Mouse (Mus musculus): ENCODE measurements around the gene Sox18. TPM values are rescaled to one million over a fixed set of nuclear protein-coding genes. Genes with fewer than 3 reads are reported as not detected.

The Sox18 gene
- polyA plus RNA-seq, 2 experiments, result 4.1 to 5.5 TPM

DNA sequence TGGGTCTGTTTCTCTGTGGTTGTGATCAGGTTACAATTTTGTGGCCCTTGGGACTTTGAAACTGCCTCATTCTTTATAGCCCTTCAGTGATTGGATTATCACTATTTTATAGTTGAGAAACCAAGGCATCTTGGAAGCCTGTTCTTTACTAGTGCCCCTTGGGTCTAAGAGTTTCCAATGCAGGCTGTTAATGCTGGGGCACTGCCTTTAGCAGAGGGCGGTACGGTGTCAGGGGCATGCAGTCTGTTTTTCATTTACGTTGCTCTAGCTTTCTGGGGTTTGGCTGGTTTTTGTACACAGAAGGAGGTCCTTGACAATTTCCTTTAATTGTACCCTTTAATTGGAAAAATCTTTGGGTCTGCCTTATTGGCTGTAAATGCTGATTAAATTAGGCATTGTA, 25.8 kb downstream of the Sox18 start:
- H3K27me3 ChIP-seq (ENCODE audit: control insufficient read depth, insufficient read depth, low read length), result no peaks in the 10 kb centered on the region
- H3K9me3 ChIP-seq (ENCODE audit: control insufficient read depth, low read length), result no peaks in the 10 kb centered on the region
- ATAC-seq (ENCODE audit: insufficient read depth) (no peak), DNase-seq (ENCODE audit: low read depth in 3 of 3, low spot score in 3 of 3) (no peak)
- H3K27ac ChIP-seq, result no peak overlapping the region
- H3K36me3 ChIP-seq (replicated peaks; ENCODE audit: control insufficient read depth, insufficient read depth, low read depth), result peaks cover 53% of the 10 kb centered on the region
- TF ChIP-seq CTCF (IDR thresholded peaks at IDR 0.05; ENCODE audit: low read depth) (no peak), EP300 (IDR thresholded peaks at IDR 0.05; ENCODE audit: low read depth) (no peak)
- WGBS (ENCODE audit: insufficient replicate concordance), result 87% methylated on average over 3 of the region's 3 CpGs
- no peak overlapping the region for H3K4me2 ChIP-seq (ENCODE audit: low read depth)
- no peak overlapping the region for H3K4me3 ChIP-seq (ENCODE audit: insufficient read depth in 1 of 2, low read depth in 2 of 2, low read length in 2 of 2)
- H3K4me1 ChIP-seq (replicated peaks; ENCODE audit: control insufficient read depth in 2 of 2, insufficient read depth in 2 of 2, low read length in 1 of 2), result no peaks in the 10 kb centered on the region
- H3K9ac ChIP-seq (replicated peaks), result no peak overlapping the region

DNA sequence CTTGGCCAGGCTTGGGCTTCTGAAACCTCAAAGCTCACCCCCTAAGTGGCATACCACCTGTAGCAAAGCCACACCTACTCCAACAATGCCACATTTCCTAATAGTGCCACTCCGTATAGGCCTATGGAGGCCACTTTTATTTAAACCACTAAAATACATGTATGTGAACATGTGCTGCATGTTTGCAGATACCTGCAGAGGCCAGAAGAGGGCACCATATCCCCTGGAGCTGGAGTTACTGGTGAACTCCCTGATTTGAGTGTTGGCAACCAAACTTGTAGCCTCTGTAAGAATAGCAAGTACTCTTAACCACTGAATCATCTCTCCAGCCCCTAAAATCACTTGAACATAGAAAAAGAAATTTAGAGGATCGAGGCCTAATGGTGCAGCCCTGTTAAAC, 27.1 kb downstream of the Sox18 start:
- Histone ChIP-seq H3K27ac (no peak overlapping the region), H3K9me3 (ENCODE audit: control insufficient read depth, low read length) (no peaks in the 10 kb centered on the region), H3K9ac (replicated peaks) (no peak overlapping the region), H3K4me1 (replicated peaks; ENCODE audit: control insufficient read depth in 2 of 2, insufficient read depth in 2 of 2, low read length in 1 of 2) (no peaks in the 10 kb centered on the region), H3K36me3 (replicated peaks; ENCODE audit: control insufficient read depth, insufficient read depth, low read depth) (peaks cover 48% of the 10 kb centered on the region), H3K27me3 (ENCODE audit: control insufficient read depth, insufficient read depth, low read length) (no peaks in the 10 kb centered on the region), H3K4me3 (ENCODE audit: insufficient read depth in 1 of 2, low read depth in 2 of 2, low read length in 2 of 2) (no peak overlapping the region), H3K4me2 (ENCODE audit: low read depth) (no peak overlapping the region)
- DNase-seq (ENCODE audit: low read depth in 3 of 3, low spot score in 3 of 3), result peak in 2 of 3 experiments; percentile 20 to 23
- no peak for TF ChIP-seq EP300 (IDR thresholded peaks at IDR 0.05; ENCODE audit: low read depth)
- peak; percentile 70 for TF ChIP-seq CTCF (IDR thresholded peaks at IDR 0.05; ENCODE audit: low read depth)
- WGBS (ENCODE audit: insufficient replicate concordance), result 78% methylated on average over 2 of the region's 2 CpGs
- ATAC-seq (ENCODE audit: insufficient read depth), result no peak

DNA sequence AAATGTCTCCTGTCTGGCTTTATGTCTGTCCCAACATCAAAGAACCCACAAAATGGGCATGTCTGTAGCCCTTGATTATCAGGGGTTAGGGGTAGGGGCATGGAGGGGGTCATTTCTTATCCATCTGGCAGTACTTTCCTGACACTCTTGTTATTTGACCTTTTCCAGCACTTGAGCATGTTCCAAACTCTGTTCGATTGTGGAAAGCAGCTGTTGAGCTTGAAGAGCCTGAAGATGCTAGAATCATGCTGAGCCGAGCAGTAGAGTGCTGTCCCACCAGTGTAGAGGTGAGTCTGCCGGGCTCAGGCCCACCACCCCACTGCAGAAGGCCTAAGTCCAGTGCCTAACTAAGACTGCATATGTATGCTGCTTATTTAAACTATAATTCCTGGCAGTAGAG, 35.6 kb downstream of the Sox18 start:
- 71% methylated on average over 3 of the region's 3 CpGs for WGBS (ENCODE audit: insufficient replicate concordance)
- H3K4me3 ChIP-seq (ENCODE audit: insufficient read depth in 1 of 2, low read depth in 2 of 2, low read length in 2 of 2), result no peak overlapping the region
- peaks cover 48% of the 10 kb centered on the region for H3K36me3 ChIP-seq (replicated peaks; ENCODE audit: control insufficient read depth, insufficient read depth, low read depth)
- no peak overlapping the region for H3K4me2 ChIP-seq (ENCODE audit: low read depth)
- ATAC-seq (ENCODE audit: insufficient read depth) (no peak), DNase-seq (ENCODE audit: low read depth in 3 of 3, low spot score in 3 of 3) (no peak)
- no peak for TF ChIP-seq EP300 (IDR thresholded peaks at IDR 0.05; ENCODE audit: low read depth)
- no peaks in the 10 kb centered on the region for H3K27me3 ChIP-seq (ENCODE audit: control insufficient read depth, insufficient read depth, low read length)
- H3K9ac ChIP-seq (replicated peaks), result no peak overlapping the region
- no peaks in the 10 kb centered on the region for H3K4me1 ChIP-seq (replicated peaks; ENCODE audit: control insufficient read depth in 2 of 2, insufficient read depth in 2 of 2, low read length in 1 of 2)
- no peak overlapping the region for H3K27ac ChIP-seq
- H3K9me3 ChIP-seq (ENCODE audit: control insufficient read depth, low read length), result no peaks in the 10 kb centered on the region

DNA sequence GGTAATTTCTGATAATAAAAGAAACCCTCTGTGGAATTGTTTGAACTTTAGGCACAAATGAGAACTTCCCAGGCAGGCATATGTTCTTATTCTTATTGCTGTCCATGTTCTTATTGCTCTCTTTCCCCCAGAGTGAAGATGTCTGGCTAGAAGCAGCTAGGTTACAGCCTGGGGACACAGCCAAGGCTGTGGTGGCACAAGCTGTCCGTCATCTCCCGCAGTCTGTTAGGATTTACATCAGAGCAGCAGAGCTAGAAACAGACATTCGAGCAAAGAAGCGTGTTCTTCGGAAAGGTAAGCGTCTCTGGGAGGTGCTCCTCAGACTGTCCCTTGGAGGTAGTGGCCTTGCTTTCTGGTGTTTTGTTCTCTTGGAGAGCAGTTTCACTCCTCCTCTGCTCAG, 38.8 kb downstream of the Sox18 start:
- Histone ChIP-seq H3K4me3 (ENCODE audit: insufficient read depth in 1 of 2, low read depth in 2 of 2, low read length in 2 of 2) (no peak overlapping the region), H3K27me3 (ENCODE audit: control insufficient read depth, insufficient read depth, low read length) (no peaks in the 10 kb centered on the region), H3K9ac (replicated peaks) (no peak overlapping the region), H3K4me2 (ENCODE audit: low read depth) (no peak overlapping the region), H3K4me1 (replicated peaks; ENCODE audit: control insufficient read depth in 2 of 2, insufficient read depth in 2 of 2, low read length in 1 of 2) (no peaks in the 10 kb centered on the region; a peak in 1 of 4 replicates), H3K9me3 (ENCODE audit: control insufficient read depth, low read length) (no peaks in the 10 kb centered on the region), H3K27ac (no peak overlapping the region), H3K36me3 (replicated peaks; ENCODE audit: control insufficient read depth, insufficient read depth, low read depth) (peaks cover 35% of the 10 kb centered on the region)
- WGBS (ENCODE audit: insufficient replicate concordance), result 87% methylated on average over 6 of the region's 6 CpGs
- TF ChIP-seq EP300 (IDR thresholded peaks at IDR 0.05; ENCODE audit: low read depth) (no peak), CTCF (IDR thresholded peaks at IDR 0.05; ENCODE audit: low read depth) (no peak)
- ATAC-seq (ENCODE audit: insufficient read depth) (no peak), DNase-seq (ENCODE audit: low read depth in 3 of 3, low spot score in 3 of 3) (no peak)

DNA sequence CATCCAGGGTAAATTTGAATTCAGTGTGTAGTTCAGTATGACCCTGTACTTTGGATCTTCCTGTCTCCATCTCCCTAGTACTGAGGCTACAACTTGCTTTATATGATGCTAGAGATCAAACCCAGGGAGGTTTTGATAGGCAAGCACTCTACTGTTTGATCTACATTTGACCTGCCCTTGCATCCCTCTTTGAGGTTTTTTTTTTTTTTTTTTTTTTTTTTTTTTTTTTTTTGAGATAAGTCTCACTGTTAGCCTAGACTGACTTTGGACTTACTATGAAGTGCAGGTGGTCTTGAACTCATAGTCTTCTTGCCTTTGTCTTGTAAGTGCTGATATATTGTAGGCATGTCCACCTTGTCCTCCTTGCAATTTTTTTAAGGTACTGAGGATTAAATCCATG, 43.0 kb downstream of the Sox18 start:
- H3K9ac ChIP-seq (replicated peaks), result no peak overlapping the region
- TF ChIP-seq EP300 (IDR thresholded peaks at IDR 0.05; ENCODE audit: low read depth) (no peak), CTCF (IDR thresholded peaks at IDR 0.05; ENCODE audit: low read depth) (no peak)

DNA sequence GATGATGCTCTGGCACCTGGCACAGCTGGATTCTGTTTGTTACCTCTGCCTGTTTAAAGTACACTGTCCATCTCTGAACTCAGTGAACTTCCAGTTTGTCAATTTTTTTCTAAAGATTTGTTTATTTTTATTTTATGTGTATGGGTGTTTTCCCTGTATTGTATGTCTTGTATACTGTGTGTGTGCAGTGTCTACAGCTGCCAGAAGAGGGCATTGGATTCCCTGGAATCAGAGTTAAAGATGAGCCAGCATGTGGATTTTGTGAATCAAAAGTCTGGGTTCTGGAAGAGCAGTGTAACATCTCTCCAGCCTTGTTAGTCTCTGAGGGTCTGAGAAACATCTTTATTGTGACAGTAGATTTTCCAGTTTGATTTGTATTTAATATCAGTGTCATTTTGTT, 48.0 kb downstream of the Sox18 start:
- TF ChIP-seq EP300 (IDR thresholded peaks at IDR 0.05; ENCODE audit: low read depth) (no peak), CTCF (IDR thresholded peaks at IDR 0.05; ENCODE audit: low read depth) (peak; percentile 28; the same call in 1 of the 2 replicates)
- no peaks in the 10 kb centered on the region for H3K27me3 ChIP-seq (ENCODE audit: control insufficient read depth, insufficient read depth, low read length)
- no peaks in the 10 kb centered on the region for H3K9me3 ChIP-seq (ENCODE audit: control insufficient read depth, low read length)
- no peak overlapping the region for H3K9ac ChIP-seq (replicated peaks)
- H3K4me1 ChIP-seq (replicated peaks; ENCODE audit: control insufficient read depth in 2 of 2, insufficient read depth in 2 of 2, low read length in 1 of 2), result no peaks in the 10 kb centered on the region; a peak in 1 of 4 replicates
- no peak overlapping the region for H3K4me2 ChIP-seq (ENCODE audit: low read depth)
- no peak overlapping the region for H3K27ac ChIP-seq
- peaks cover 19% of the 10 kb centered on the region for H3K36me3 ChIP-seq (replicated peaks; ENCODE audit: control insufficient read depth, insufficient read depth, low read depth)
- H3K4me3 ChIP-seq (ENCODE audit: insufficient read depth in 1 of 2, low read depth in 2 of 2, low read length in 2 of 2), result no peak overlapping the region
- DNase-seq (ENCODE audit: low read depth in 3 of 3, low spot score in 3 of 3) (no peak), ATAC-seq (ENCODE audit: insufficient read depth) (no peak)

More for the DNA sequence above, 43.0 kb downstream of the Sox18 start:
- H3K36me3 ChIP-seq (replicated peaks; ENCODE audit: control insufficient read depth, insufficient read depth, low read depth), result peaks cover 13% of the 10 kb centered on the region
- no peak overlapping the region for H3K27ac ChIP-seq
- H3K27me3 ChIP-seq (ENCODE audit: control insufficient read depth, insufficient read depth, low read length), result no peaks in the 10 kb centered on the region
- DNase-seq (ENCODE audit: low read depth in 3 of 3, low spot score in 3 of 3), result no peak
- no peak overlapping the region for H3K4me3 ChIP-seq (ENCODE audit: insufficient read depth in 1 of 2, low read depth in 2 of 2, low read length in 2 of 2)
- no peaks in the 10 kb centered on the region; a peak in 1 of 4 replicates for H3K4me1 ChIP-seq (replicated peaks; ENCODE audit: control insufficient read depth in 2 of 2, insufficient read depth in 2 of 2, low read length in 1 of 2)
- H3K4me2 ChIP-seq (ENCODE audit: low read depth), result no peak overlapping the region
- no peaks in the 10 kb centered on the region for H3K9me3 ChIP-seq (ENCODE audit: control insufficient read depth, low read length)
- no peak for ATAC-seq (ENCODE audit: insufficient read depth)

Other genes starting within 250 kb of the Sox18 start
- 4.4 and 5.3 TPM in 2 replicates for gene Zbtb46, start 212.2 kb downstream of the Sox18 start, polyA plus RNA-seq (2012; rRNA removed)
- gene Zbtb46, start 212.2 kb downstream of the Sox18 start, polyA plus RNA-seq (2014; fragmentation: Nextera tagmentation; extraction: Ambion mirVana), result 6.5 and 6.8 TPM in 2 replicates
- 0.01 TPM in 1 of 2 replicates, not detected in the other for gene Abhd16b, start 178.4 kb downstream of the Sox18 start, polyA plus RNA-seq (2012; rRNA removed)
- gene Abhd16b, start 178.4 kb downstream of the Sox18 start, polyA plus RNA-seq (2014; fragmentation: Nextera tagmentation; extraction: Ambion mirVana), result not detected in 2 replicates
- gene Tpd52l2, start 174.5 kb downstream of the Sox18 start, polyA plus RNA-seq (2012; rRNA removed), result 19.6 and 36.1 TPM in 2 replicates
- 78.3 and 80.5 TPM in 2 replicates for gene Tpd52l2, start 174.5 kb downstream of the Sox18 start, polyA plus RNA-seq (2014; fragmentation: Nextera tagmentation; extraction: Ambion mirVana)
- 12.5 and 13.9 TPM in 2 replicates for gene Dnajc5, start 151.2 kb downstream of the Sox18 start, polyA plus RNA-seq (2012; rRNA removed)
- gene Dnajc5, start 151.2 kb downstream of the Sox18 start, polyA plus RNA-seq (2014; fragmentation: Nextera tagmentation; extraction: Ambion mirVana), result 20.0 and 23.7 TPM in 2 replicates
- gene Uckl1, start 86.7 kb downstream of the Sox18 start, polyA plus RNA-seq (2012; rRNA removed), result 30.8 and 33.3 TPM in 2 replicates
- gene Uckl1, start 86.7 kb downstream of the Sox18 start, polyA plus RNA-seq (2014; fragmentation: Nextera tagmentation; extraction: Ambion mirVana), result 18.7 and 21.6 TPM in 2 replicates
- gene Prpf6, start 79.8 kb downstream of the Sox18 start, polyA plus RNA-seq (2012; rRNA removed), result 9.5 and 15.7 TPM in 2 replicates
- gene Prpf6, start 79.8 kb downstream of the Sox18 start, polyA plus RNA-seq (2014; fragmentation: Nextera tagmentation; extraction: Ambion mirVana), result 22.3 and 25.9 TPM in 2 replicates
- gene Zfp512b, start 78.8 kb downstream of the Sox18 start, polyA plus RNA-seq (2012; rRNA removed), result 8.8 and 9.5 TPM in 2 replicates
- gene Zfp512b, start 78.8 kb downstream of the Sox18 start, polyA plus RNA-seq (2014; fragmentation: Nextera tagmentation; extraction: Ambion mirVana), result 4.4 and 6.5 TPM in 2 replicates
- 1.6 TPM in 2 replicates for gene Samd10, start 72.4 kb downstream of the Sox18 start, polyA plus RNA-seq (2012; rRNA removed)
- gene Samd10, start 72.4 kb downstream of the Sox18 start, polyA plus RNA-seq (2014; fragmentation: Nextera tagmentation; extraction: Ambion mirVana), result 1.5 TPM in 2 replicates
- 0.08 and 0.09 TPM in 2 replicates for gene Gm29797, start 14.6 kb downstream of the Sox18 start, polyA plus RNA-seq (2012; rRNA removed)
- gene Gm29797, start 14.6 kb downstream of the Sox18 start, polyA plus RNA-seq (2014; fragmentation: Nextera tagmentation; extraction: Ambion mirVana), result 0.14 TPM in 1 of 2 replicates, not detected in the other
- gene Tcea2, start 8.7 kb upstream of the Sox18 start, polyA plus RNA-seq (2012; rRNA removed), result 3.0 and 3.4 TPM in 2 replicates
- gene Tcea2, start 8.7 kb upstream of the Sox18 start, polyA plus RNA-seq (2014; fragmentation: Nextera tagmentation; extraction: Ambion mirVana), result 1.3 and 1.8 TPM in 2 replicates
- gene Rgs19, start 22.3 kb upstream of the Sox18 start, polyA plus RNA-seq (2012; rRNA removed), result 19.0 and 20.6 TPM in 2 replicates
- gene Rgs19, start 22.3 kb upstream of the Sox18 start, polyA plus RNA-seq (2014; fragmentation: Nextera tagmentation; extraction: Ambion mirVana), result 15.8 and 21.0 TPM in 2 replicates
- gene Lkaaear1, start 26.8 kb upstream of the Sox18 start, polyA plus RNA-seq (2012; rRNA removed), result not detected in 2 replicates
- gene Lkaaear1, start 26.8 kb upstream of the Sox18 start, polyA plus RNA-seq (2014; fragmentation: Nextera tagmentation; extraction: Ambion mirVana), result not detected in 2 replicates
- 0.11 and 0.21 TPM in 2 replicates for gene Oprl1, start 43.4 kb upstream of the Sox18 start, polyA plus RNA-seq (2012; rRNA removed)
- 0.06 TPM in 1 of 2 replicates, not detected in the other for gene Oprl1, start 43.4 kb upstream of the Sox18 start, polyA plus RNA-seq (2014; fragmentation: Nextera tagmentation; extraction: Ambion mirVana)
- gene Myt1, start 91.7 kb upstream of the Sox18 start, polyA plus RNA-seq (2012; rRNA removed), result 0.02 and 0.09 TPM in 2 replicates
- not detected in 2 replicates for gene Myt1, start 91.7 kb upstream of the Sox18 start, polyA plus RNA-seq (2014; fragmentation: Nextera tagmentation; extraction: Ambion mirVana)
- gene Pcmtd2, start 166.2 kb upstream of the Sox18 start, polyA plus RNA-seq (2012; rRNA removed), result 6.3 and 9.1 TPM in 2 replicates
- 12.5 and 15.4 TPM in 2 replicates for gene Pcmtd2, start 166.2 kb upstream of the Sox18 start, polyA plus RNA-seq (2014; fragmentation: Nextera tagmentation; extraction: Ambion mirVana)
- gene Polr3k, start 192.7 kb upstream of the Sox18 start, polyA plus RNA-seq (2012; rRNA removed), result 7.7 and 12.7 TPM in 2 replicates
- 31.0 and 31.5 TPM in 2 replicates for gene Polr3k, start 192.7 kb upstream of the Sox18 start, polyA plus RNA-seq (2014; fragmentation: Nextera tagmentation; extraction: Ambion mirVana)